Mouse (Mus musculus) liver, embryonic 14.5 days (tissue): ENCODE measurements around the gene Rad23a. TPM values are rescaled to one million over a fixed set of nuclear protein-coding genes. Genes with fewer than 3 reads are reported as not detected.

ENCODE experiments used
- ATAC-seq: fragments of 200-750 bp; cut with Nextera tagmentation; 2 replicates; pipeline ENCODE4 v1.8.0; 2017; ENCODE audit warnings: moderate number of reproducible peaks, mild to moderate bottlenecking, moderate library complexity; ENCODE audit not compliant: insufficient read depth
- DNase-seq, 3 experiments: peaks; one replicate each; pipeline ENCODE4 v3.0.0-alpha.2; 2012 to 2013; ENCODE audit warnings: low read depth in 3 of 3, low spot score in 3 of 3
- H3K27ac ChIP-seq: fragments of 300-500 bp; sonication (generic); 2 replicates; pipeline ENCODE4 v1.5.1; 2014; ENCODE audit warnings: moderate library complexity, mild to moderate bottlenecking, control low read depth, inconsistent platforms
- H3K27me3 ChIP-seq: fragments of 300-500 bp; sonication (generic); 2 replicates; pipeline ENCODE4 v1.6.1; 2014; ENCODE audit warnings: mild to moderate bottlenecking, low read length, moderate library complexity; ENCODE audit not compliant: control insufficient read depth, insufficient read depth
- H3K36me3 ChIP-seq: fragments of 300-500 bp; sonication (generic); replicated peaks from 2 replicates; pipeline ENCODE4 v1.6.1; 2014; ENCODE audit warnings: low read depth; ENCODE audit not compliant: control insufficient read depth, insufficient read depth
- H3K4me1 ChIP-seq, 2 experiments: fragments of 200-500 bp in 1 of 2; fragments of 300-500 bp in 1 of 2; sonication (generic) in 1 of 2; replicated peaks; 2 replicates each; pipeline ENCODE4 v1.6.1; 2012 to 2014; ENCODE audit warnings: antibody characterized with exemption in 1 of 2, inconsistent platforms in 1 of 2, low read length in 1 of 2; ENCODE audit not compliant: control insufficient read depth in 2 of 2, insufficient read depth in 2 of 2
- H3K4me2 ChIP-seq: fragments of 300-500 bp; sonication (generic); 2 replicates; pipeline ENCODE4 v1.6.1; 2014; ENCODE audit warnings: low read depth, mild to moderate bottlenecking, control low read depth, moderate library complexity
- H3K4me3 ChIP-seq, 2 experiments: fragments of 200-500 bp in 1 of 2; fragments of 300-500 bp in 1 of 2; sonication (generic) in 1 of 2; 2 replicates each; pipeline ENCODE4 v1.5.1; 2012 to 2014; ENCODE audit warnings: low read depth in 2 of 2, low read length in 2 of 2, mild to moderate bottlenecking in 2 of 2, control low read depth in 1 of 2, inconsistent platforms in 1 of 2, moderate library complexity in 1 of 2; ENCODE audit not compliant: insufficient read depth in 1 of 2
- H3K9ac ChIP-seq: fragments of 300-500 bp; sonication (generic); replicated peaks from 2 replicates; pipeline ENCODE4 v1.6.1; 2014; ENCODE audit warnings: mild to moderate bottlenecking, control low read depth, moderate library complexity
- H3K9me3 ChIP-seq: fragments of 300-500 bp; sonication (generic); 2 replicates; pipeline ENCODE4 v1.6.1; 2016; ENCODE audit warnings: low read length, mixed read lengths; ENCODE audit not compliant: control insufficient read depth
- CTCF ChIP-seq: IDR thresholded peaks from 2 replicates; pipeline ENCODE4 v1.5.1; 2016; ENCODE audit warnings: antibody characterized with exemption, low read depth, control low read depth
- EP300 ChIP-seq: IDR thresholded peaks from 2 replicates; pipeline ENCODE4 v1.6.1; 2016; ENCODE audit warnings: antibody characterized with exemption, low read depth
- WGBS: fragments of 180-500 bp; shearing (Covaris S2); extraction: QIAGEN DNeasy Blood & Tissue Kit; methylation state at CpG from one replicate; pipeline ENCODE4 v1.1.7; 2014; ENCODE audit not compliant: insufficient replicate concordance; 5-methylcytosine and 5-hydroxymethylcytosine counted together
- polyA plus RNA-seq, 2 experiments: library from polyadenylated mRNA; depleted of rRNA in 1 of 2; stranded (reverse) in 1 of 2; unstranded in 1 of 2; fragments of >200 nt; fragmentation: Nextera tagmentation in 1 of 2; extraction: Ambion mirVana in 1 of 2; gene quantifications; 2 replicates each; pipeline versions ENCODE4 v1.2.1 to v1.2.3; 2012 to 2014

The Rad23a gene
- polyA plus RNA-seq, 2 experiments: 139 to 258 TPM

GRCm38 (mm10) chr8:84871376-84872308 lies 31.2 kb upstream of the Rad23a start, which contains the start of gene Syce2:
Syce2 (plus strand) TSS chr8:84872111.
- Histone ChIP-seq H3K27me3 (no peaks in the 10 kb centered on the region), H3K27ac (peak within 1 kb of the TSS; percentile 81)
- WGBS: 7% methylated on average over 45 of the region's 46 CpGs

DNA sequence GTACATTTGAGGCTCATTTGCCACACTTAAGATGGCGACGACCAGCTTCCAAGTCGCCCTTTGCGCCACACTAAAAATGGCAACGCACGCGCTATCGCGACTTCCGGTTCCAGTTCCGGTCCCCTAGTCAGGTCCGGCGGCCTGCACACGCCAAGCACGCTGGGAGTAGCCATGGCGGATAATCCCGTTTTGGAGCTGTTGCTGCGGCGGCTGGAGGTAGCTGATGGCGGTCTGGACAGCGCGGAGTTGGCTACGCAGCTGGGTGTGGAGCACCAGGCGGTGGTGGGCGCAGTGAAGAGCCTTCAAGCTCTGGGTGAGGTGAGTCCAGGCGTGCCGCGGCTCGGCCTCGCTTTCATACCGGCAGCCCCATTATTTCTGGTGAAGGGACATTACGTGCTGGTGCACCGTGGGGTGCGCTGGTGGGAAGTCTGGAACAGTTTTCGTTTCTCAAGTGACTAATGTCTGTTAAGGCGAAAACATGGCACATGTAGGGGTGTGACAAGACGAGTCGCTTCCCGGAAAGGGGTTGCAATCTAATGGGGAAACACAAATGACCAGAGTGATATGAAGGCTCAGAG lies 16.5 kb upstream of the Rad23a start, which contains the start of gene Farsa:
Farsa (plus strand) TSS at position 126 of the 578 bp plus-strand sequence.
- TF ChIP-seq EP300 (no peak), CTCF (no peak)
- WGBS: 0% methylated on average over 39 of the region's 39 CpGs
- peaks cover 11 to 12% of the 10 kb centered on the region in 2 experiments for H3K4me1 ChIP-seq
- no peaks in the 10 kb centered on the region for H3K27me3 ChIP-seq
- H3K27ac ChIP-seq: peak within 1 kb of the TSS; percentile 84
- DNase-seq (peak; percentile 90 to 91 (median 91)), ATAC-seq (peak; percentile 89)
- H3K4me3 ChIP-seq: peak within 1 kb of the TSS; percentile 82 to 85
- peak within 1 kb of the TSS; percentile 86 for H3K9ac ChIP-seq
- peak within 1 kb of the TSS; percentile 76 for H3K4me2 ChIP-seq
- H3K9me3 ChIP-seq: no peaks in the 10 kb centered on the region
- H3K36me3 ChIP-seq: peaks cover 26% of the 10 kb centered on the region

More at GRCm38 (mm10) chr8:84871376-84872308, 31.2 kb upstream of the Rad23a start, which contains the start of gene Syce2:
- peak within 1 kb of the TSS; percentile 100 for H3K4me2 ChIP-seq
- H3K36me3 ChIP-seq: peaks cover 24% of the 10 kb centered on the region
- DNase-seq (peak; percentile 67 to 68 (median 68)), ATAC-seq (peak; percentile 77)
- H3K4me1 ChIP-seq: peaks cover 17 to 25% of the 10 kb centered on the region in 2 experiments
- TF ChIP-seq EP300 (no peak), CTCF (peak; percentile 73)
- peak within 1 kb of the TSS; percentile 78 for H3K9ac ChIP-seq
- H3K9me3 ChIP-seq: no peaks in the 10 kb centered on the region
- H3K4me3 ChIP-seq: peak within 1 kb of the TSS; percentile 55 to 69

DNA sequence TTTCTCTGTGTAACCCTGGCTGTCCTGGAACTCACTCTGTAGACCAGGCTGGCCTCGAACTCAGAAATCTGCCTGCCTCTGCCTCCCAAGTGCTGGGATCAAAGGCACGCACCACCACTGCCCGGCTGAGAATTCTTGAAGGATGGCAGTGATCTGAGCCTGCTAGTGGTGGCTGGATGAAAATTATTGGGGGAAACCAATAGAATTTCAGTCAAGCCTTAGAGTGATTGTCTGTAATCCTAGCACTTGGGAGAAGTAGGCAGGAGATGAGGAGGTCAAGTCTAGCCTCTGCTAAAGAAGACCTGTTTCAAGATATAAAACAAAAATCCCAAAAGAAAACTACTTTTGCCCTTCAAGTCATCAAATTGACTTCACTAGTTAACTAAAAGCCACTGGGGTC lies 16.0 kb upstream of the Rad23a start:
- Histone ChIP-seq H3K27ac (no peak overlapping the region), H3K4me3 (peak overlapping the region in 1 of 2 experiments; percentile 85; a peak in 2 of 4 replicates)
- ATAC-seq: no peak

GRCm38 (mm10) chr8:84847684-84848435 lies 7.4 kb upstream of the Rad23a start:
- 4% methylated on average over 6 of the region's 6 CpGs for WGBS
- ATAC-seq: no peak
- peak overlapping the region; percentile 73 for H3K4me2 ChIP-seq
- H3K4me1 ChIP-seq: peaks cover 19 to 20% of the 10 kb centered on the region in 2 experiments
- peak overlapping the region; percentile 86 for H3K27ac ChIP-seq
- no peaks in the 10 kb centered on the region for H3K27me3 ChIP-seq
- peak; percentile 66 for TF ChIP-seq EP300
- TF ChIP-seq CTCF: no peak
- H3K4me3 ChIP-seq: peak overlapping the region; percentile 85 to 95
- DNase-seq: peak in 1 of 3 experiments; percentile 58
- peaks cover 29% of the 10 kb centered on the region for H3K36me3 ChIP-seq
- peak overlapping the region; percentile 58 for H3K9ac ChIP-seq
- no peaks in the 10 kb centered on the region for H3K9me3 ChIP-seq

More for the DNA sequence above, 16.0 kb upstream of the Rad23a start:
- H3K4me2 ChIP-seq: peak overlapping the region; percentile 8; the same call in 1 of the 2 replicates
- no peak for DNase-seq
- no peaks in the 10 kb centered on the region for H3K27me3 ChIP-seq
- peaks cover 21% of the 10 kb centered on the region for H3K36me3 ChIP-seq
- peaks cover 11 to 12% of the 10 kb centered on the region in 2 experiments for H3K4me1 ChIP-seq
- no peaks in the 10 kb centered on the region for H3K9me3 ChIP-seq
- 90% methylated on average over 3 of the region's 3 CpGs for WGBS
- TF ChIP-seq CTCF: no peak
- TF ChIP-seq EP300: no peak
- H3K9ac ChIP-seq: no peak overlapping the region
